Mouse (Mus musculus) spleen, postnatal 36 days (tissue): ENCODE measurements around the gene Rusc1.
"Not testable (repeated sequence)": the region's sequence is repeated elsewhere in the genome, so short reads cannot be mapped to it uniquely, and the experiment has no call there.

Experiments used
- DNase-seq, 2 experiments: peaks; one replicate each; pipeline ENCODE4 v3.0.0; 2022; ENCODE audit warnings: low spot score in 2 of 2, mixed read lengths in 1 of 2

Gene Rusc1

DNA sequence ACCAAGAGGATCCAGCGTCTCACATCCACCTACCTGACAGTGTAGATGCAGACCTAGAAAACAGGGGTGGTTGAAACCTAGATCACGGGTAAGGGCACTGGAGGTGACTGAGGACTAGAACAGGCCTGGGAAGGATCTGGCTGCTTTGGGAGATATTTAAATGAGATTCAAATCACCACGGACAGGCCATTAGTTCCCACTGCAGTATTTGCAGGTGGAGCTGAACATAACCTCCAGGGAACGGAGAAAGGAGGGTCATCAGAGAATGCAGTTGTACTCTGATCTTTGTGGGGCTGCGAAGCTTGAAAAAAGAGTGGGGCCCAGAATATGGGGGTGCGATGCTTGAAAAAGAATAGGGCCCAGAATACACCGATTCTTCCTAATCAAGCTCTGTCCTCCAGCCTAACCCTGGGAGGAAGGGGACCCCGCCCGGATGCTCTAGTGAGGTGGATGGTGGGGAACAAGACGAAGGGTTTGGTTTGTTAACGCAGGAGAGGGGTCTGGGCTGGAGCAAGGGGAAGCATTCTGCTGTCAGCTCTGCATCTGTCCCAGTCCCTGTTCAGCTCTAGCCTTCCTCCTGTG, 511 bp downstream of the Rusc1 start:
- DNase-seq, result no peak

DNA sequence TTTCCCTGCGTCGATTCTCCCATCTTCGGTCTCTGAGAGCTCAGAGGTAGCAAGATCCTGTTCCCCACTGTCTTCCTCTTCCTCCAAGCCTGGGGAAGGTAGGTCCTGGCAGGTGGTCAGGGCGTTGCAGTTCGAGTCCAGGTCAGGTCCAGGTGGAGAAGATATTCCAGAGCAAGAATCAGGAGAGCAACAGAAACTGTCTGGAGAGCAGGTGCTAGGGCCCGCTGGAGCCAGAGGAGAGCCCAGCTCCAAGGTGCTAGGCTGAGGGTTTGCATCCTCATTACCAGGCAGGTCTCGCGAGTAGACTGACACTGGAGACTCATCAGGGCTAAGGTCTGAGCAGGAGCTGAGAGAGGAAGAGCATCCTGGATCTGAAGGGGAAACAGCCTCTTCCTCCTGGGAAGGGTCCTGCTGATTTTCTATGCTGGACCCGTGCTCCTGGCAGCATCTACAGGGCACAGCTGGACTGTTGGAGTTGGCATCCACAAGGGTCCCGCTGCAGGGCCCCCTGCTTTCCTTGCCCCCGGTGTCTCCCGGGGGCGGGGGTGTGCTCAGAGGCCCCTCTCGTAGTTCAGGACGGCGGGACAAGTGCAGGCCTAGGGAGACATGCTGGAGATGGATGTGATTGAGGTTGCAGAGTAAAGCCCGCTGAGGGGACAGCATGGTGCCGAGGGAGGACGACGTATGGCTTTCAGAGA, 1.2 kb downstream of the Rusc1 start:
- DNase-seq, result no peak

DNA sequence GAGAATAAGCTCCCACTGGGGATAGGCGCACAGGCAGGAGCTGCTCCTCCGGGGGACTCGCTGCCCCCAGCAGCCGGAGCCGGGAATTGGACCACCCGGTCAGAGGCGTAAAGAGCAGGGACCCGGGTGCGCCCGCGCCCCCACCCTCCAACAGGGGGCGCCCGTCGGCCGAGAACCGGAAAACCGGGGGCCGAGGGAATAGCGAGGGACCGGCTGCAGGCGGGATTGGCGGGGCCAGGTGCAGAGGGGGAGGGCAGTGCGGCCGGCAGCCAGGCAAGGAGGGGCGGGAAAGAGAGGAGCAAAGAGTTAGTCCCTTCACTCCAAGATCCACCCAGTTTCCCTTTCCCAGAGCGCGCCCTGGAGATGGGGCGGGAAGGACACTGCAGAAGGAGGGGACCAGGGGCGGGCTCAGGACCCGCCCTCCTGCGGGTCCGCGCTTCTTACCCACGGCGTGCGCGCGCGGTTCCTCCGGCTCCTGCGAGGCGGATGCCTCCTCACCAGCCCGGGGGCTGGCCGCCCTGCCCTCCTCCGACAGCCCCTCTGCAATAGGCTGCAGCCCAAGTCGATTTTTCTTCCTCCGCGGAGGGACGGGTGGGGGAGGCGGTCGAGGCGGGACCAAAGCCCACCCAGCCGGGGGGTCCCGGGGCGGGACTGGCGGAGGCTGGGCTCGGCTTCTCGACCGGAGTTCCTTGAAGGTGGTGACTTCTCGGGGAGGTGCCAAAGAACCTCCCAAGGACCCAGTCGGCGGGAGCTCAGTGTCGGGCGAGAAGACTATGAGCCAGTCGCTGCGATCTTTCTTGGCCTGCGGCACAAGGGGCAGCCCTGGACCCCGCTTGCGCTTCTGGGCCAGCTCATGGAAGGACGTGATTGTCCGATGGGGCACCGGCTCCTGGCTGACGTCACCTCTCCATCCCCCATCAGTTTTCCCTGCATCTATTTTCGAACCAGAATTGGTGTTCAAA, 2.1 kb downstream of the Rusc1 start:
- DNase-seq, result peak; percentile 66 to 68

DNA sequence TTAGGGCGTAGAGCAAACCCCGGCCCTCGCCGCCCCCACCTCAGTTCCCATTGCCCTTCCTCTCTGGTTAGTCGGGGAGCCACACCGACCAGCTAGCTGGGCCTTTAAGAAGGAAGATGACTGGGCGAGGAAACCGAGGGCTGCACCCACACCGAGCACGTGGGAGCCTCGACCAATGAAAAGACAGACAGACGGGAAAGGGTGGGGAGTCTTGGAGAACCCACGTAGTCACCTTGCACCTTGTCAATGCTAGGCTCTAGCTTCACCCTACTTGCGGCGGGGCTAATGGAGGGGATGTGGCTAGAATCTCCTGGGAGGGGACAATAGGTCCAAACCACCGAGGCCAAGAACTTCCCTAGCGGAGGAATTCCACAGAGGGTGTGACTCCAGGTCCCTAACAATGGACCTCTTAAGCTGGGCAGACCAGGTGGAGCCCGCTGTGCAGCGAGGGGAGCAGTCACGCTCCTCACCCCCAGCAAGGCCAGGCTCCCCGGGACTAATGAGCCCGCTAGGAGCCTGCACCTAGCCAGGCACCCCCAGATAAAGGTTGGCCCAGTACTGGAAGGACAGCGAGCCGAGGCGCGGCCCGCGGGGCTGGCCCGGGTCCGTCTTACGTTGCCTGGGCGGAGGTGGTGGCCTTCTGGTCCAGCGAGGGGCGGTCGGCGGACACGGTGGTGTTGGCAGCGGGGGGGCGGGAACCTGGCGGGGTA, 3.1 kb downstream of the Rusc1 start:
- DNase-seq, result peak; percentile 91 to 93

DNA sequence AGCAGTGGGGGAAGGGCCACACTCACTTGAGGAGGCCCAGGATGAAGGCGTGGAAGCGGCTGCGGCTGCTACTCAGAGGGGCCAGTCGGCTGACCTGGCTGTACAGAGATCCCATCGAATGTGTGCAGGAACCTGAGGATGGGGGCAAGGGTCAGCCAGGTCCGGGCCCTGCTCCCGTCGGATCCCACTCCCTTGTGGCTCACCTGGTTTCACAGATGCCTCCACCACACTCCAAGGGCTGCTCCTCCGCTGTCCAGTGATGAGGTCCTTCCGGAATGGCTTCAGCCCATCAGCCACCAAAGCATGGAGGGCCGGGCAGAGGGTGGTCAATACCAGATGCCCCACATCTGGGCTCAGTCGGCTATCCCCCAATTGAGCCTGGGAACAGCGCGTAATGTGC, 4.1 kb downstream of the Rusc1 start:
- no peak for DNase-seq

DNA sequence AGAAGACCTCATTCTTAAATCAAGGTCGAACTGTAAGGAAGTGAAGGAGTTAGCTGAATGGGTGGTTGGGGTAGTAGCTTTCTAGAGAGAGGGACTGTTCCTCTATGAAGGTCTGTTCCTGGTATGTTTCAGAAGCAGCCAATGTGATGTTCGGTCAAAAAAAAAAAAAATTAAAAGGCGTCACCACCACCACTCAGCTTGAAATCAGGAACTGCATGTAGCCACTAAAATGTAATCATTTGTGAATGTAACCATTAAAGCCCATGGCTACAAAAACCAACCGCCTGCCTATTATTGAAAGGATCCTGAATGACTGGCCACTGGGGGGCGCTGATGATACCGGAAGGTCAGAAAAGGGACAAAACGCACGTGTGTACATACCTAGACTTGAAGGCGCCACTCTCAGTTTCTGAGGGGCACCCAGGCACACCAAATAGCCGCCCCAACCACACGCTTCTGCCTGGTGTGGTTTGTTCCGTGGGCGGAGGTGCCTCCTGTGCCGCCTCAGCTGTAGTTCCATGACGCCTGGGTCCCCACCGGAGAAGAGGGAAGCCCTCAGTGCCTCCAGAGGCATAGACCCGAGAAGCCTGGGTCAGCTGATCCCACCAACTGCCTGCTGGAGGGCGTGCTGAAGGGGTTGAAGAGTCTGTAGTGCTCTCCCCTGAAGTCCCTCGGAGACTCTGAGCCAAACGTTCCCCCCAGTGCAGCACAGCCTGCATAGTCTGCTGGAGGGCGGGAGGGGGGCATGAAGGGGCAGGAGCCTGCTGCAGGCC, 5.6 kb downstream of the Rusc1 start:
- DNase-seq, result peak; percentile 76 to 86

DNA sequence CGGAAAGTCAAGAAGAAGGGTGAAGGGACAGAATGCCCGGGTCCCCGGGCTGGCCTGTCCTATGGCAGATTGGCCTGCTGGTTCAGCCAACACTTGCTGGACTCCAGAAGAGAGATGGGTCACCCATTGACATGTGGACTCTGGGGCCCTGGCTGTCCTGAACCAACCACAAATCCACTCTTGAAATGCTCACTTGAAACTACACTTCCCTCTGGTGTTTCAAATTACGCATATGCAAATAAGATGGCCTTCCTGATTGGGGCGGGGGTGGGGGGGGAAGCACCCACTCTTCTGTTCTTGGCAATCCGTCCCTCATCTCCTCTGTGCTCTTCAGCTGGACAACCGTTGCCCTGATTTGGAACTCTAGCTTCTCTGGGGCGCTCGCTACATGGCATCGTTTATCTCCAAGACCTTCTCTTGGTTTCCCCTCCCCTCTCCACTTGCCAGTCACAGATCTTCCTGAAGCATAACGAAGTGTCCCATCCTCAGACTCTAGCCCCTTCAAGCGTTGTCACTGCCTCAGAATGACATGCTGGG, 8.4 kb downstream of the Rusc1 start:
- DNase-seq, result no peak

DNA sequence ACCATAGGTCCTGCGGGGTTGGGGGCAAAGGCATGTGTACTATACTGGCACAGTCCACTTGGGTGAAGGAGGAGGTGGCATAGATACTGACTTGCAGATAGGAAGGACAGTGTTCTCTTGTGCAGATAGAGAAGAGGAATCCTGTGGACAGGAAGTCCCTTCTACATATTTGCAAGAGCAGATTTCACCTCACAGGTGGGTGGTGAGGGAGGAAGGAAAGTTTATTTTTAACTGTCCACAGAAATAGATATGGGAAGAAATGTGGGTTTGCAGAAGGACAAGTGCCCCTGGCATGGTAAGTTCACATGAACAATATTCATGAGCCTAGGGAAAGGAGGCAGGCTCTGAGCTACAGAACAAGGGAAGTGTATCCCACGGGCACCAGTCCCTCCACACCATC, 9.0 kb downstream of the Rusc1 start:
- DNase-seq, result no peak

DNA sequence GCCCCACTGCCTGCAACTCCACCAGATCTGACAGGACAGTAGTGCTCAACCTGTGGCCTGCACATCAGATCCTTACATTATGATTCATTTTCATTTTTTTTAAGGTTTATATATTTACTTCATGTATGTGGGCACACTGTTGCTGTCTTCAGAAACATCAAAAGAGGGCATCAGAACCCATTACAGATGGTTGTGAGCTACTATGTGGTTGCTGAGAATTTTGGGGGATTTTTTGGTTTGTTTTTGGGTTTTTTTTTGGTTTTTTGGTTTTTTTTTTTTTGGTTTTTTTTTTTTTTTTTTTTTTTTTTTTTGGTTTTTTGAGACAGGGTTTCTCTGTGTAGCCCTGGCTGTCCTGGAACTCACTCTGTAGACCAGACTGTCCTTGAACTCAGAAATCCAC, 10.8 kb downstream of the Rusc1 start:
- DNase-seq, result not testable (repeated sequence)

DNA sequence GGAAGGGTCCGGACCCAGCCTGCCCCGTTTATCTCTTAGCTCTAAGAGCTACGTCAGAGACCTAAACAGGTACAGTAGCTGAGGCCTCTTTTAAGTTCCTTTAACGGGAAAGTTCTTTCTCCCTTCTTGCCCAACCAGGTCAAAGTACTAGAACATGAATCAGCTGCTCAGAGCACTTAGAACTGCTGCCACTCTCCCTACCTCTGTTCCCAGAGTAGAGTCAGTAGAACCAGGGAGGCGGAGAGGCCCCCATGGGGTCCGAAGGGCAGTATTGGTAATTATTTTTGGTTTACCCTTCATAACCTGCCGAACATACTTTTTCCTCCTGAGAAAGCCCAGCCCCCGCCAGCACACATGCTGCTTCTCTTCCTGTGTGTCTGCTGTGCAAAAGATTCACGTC, 15.7 kb downstream of the Rusc1 start:
- no peak for DNase-seq

DNA sequence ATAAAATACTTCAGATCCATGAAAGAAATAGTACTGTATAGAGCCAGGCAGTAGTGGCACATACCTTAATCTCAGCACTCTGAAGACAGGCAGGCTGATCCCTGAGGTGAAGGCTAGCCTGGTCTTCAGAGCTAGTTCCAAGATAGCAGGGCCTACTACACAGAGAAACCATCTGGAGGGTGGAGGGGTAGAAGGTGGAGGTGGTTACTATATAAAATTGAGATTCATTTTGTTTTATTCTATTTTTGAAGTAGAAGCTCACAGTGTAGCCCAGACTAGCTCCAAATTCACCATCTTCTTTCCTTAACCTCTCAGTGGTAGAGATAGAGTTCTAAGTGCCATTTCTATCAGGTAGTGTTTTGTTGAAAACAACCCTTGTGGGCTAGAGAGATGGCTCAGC, 25.8 kb downstream of the Rusc1 start:
- no peak for DNase-seq

DNA sequence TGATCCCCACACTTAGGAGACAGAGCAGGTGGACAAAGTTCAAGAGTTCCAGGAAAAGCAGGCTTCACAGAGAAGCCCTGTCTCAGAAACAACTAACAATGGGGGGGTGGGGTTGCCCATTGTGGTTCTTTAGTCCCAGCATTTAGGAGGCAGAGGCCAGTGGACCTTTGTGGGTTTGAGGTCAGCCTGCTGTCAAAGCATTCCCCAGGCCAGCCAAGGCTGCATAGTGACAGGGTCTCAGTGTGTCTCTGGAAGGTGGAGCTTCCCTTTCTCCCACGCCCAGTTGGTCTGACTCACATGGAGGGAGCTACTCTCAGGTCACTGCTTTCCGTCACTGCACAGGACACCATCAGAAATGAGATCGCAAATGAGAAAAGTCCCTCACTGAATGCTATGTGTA, 31.4 kb downstream of the Rusc1 start:
- no peak for DNase-seq

DNA sequence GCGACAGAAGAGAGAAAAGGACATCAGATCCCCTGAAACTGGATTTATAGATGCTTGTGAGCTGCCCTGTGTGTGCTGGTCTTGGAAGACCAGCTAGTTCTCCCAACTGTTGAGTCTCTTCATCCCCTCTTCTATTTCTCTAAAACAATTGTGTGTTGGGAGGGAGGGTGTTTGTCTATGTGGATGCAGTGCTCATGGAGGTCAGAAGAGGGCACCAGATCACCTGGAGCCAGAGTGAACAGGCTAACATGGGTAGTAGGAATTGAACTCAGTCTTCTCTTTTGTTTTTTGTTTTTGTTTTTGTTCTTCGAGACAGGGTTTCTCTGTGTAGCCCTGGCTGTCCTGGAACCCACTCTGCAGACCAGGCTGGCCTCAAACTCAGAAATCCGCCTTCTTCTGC, 34.3 kb downstream of the Rusc1 start:
- peak; percentile 7 to 10 for DNase-seq

DNA sequence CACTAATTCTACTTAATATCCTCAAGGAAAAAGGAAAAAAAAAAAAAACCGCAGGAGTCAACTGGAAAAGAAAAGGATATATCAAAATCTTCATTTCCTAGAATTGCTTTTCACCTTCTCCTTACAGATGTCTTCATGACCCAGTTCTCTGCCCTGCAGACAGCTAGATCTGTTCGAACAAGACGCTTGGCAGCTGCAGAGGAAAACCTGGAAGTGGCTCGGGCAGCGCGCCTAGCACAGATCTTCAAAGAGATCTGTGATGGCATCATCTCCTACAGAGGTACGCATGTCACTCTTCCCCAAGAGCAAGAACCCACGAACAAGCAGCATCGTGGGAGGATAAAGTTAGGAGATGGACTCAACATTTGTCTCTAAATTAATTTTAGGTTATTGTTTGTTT, 34.8 kb downstream of the Rusc1 start:
- DNase-seq, result no peak

DNA sequence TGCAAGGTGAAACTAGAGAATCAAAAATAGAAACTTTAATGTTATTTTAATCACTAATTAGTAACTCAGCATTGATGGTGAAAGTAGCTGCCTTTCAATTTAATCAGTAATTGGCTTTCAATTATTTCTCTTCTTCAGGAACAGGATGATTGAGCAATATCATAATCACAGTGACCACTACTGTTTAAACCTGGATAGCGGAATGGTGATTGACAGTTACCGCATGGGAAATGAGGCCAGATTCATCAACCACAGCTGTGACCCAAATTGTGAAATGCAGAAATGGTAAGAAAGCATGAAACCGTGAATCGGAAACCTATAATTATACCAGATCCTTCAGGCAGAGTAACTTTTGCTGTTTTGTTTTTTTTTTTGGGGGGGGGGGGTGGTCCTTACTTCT, 49.8 kb downstream of the Rusc1 start:
- no peak for DNase-seq
